Mouse (Mus musculus): ENCODE measurements around the gene Atp5mpl. TPM values are rescaled to one million over a fixed set of nuclear protein-coding genes. Genes with fewer than 3 reads are reported as not detected.

The Atp5mpl gene
- polyA plus RNA-seq, 1 experiment from 2014 or later = 991 TPM

- no peak overlapping the region for H3K27ac ChIP-seq
- no peak overlapping the region for H3K4me3 ChIP-seq (replicated peaks; ENCODE audit: low read length)
- 78% methylated on average over 2 of the region's 2 CpGs for WGBS
- ATAC-seq (ENCODE audit: low FRiP score) = no peak
- no peak for DNase-seq (ENCODE audit: low spot score)
- no peaks in the 10 kb centered on the region for H3K4me1 ChIP-seq (replicated peaks; ENCODE audit: control insufficient read depth, insufficient read depth, low read length)
- no peaks in the 10 kb centered on the region for H3K27me3 ChIP-seq (ENCODE audit: control insufficient read depth, insufficient read depth, low read length)
- no peaks in the 10 kb centered on the region for H3K36me3 ChIP-seq (replicated peaks; ENCODE audit: control insufficient read depth, insufficient read depth)
- no peak overlapping the region for H3K4me2 ChIP-seq (replicated peaks)
- no peak overlapping the region for H3K9ac ChIP-seq
- H3K9me3 ChIP-seq (ENCODE audit: control insufficient read depth, low read length) = no peaks in the 10 kb centered on the region
Measured at GRCm38 (mm10) chr12:111983165-111983564, 16.4 kb upstream of the Atp5mpl start.

GRCm38 (mm10) chr12:111981831-111982230 lies 15.1 kb upstream of the Atp5mpl start:
- 72% methylated on average over 8 of the region's 8 CpGs for WGBS
- no peaks in the 10 kb centered on the region for H3K27me3 ChIP-seq (ENCODE audit: control insufficient read depth, insufficient read depth, low read length)

GRCm38 (mm10) chr12:111980887-111981367 lies 14.2 kb upstream of the Atp5mpl start, which contains the start of gene Rd3l:
TSS of gene Rd3l (minus strand) at chr12:111981317.
- Histone ChIP-seq H3K4me1 (replicated peaks; ENCODE audit: control insufficient read depth, insufficient read depth, low read length) (peaks cover 8% of the 10 kb centered on the region; the same call in 1 of the 2 replicates), H3K9me3 (ENCODE audit: control insufficient read depth, low read length) (no peaks in the 10 kb centered on the region), H3K4me3 (replicated peaks; ENCODE audit: low read length) (no peak within 1 kb of the TSS), H3K27me3 (ENCODE audit: control insufficient read depth, insufficient read depth, low read length) (no peaks in the 10 kb centered on the region), H3K36me3 (replicated peaks; ENCODE audit: control insufficient read depth, insufficient read depth) (no peaks in the 10 kb centered on the region), H3K27ac (no peak within 1 kb of the TSS), H3K4me2 (replicated peaks) (no peak within 1 kb of the TSS), H3K9ac (no peak within 1 kb of the TSS)
- WGBS = 76% methylated on average over 6 of the region's 6 CpGs
- ATAC-seq (ENCODE audit: low FRiP score) (no peak), DNase-seq (ENCODE audit: low spot score) (no peak)

More at GRCm38 (mm10) chr12:111981831-111982230, 15.1 kb upstream of the Atp5mpl start:
- ATAC-seq (ENCODE audit: low FRiP score) (no peak), DNase-seq (ENCODE audit: low spot score) (no peak)
- Histone ChIP-seq H3K4me2 (replicated peaks) (no peak overlapping the region), H3K9me3 (ENCODE audit: control insufficient read depth, low read length) (no peaks in the 10 kb centered on the region), H3K9ac (no peak overlapping the region), H3K36me3 (replicated peaks; ENCODE audit: control insufficient read depth, insufficient read depth) (no peaks in the 10 kb centered on the region), H3K27ac (no peak overlapping the region), H3K4me3 (replicated peaks; ENCODE audit: low read length) (no peak overlapping the region), H3K4me1 (replicated peaks; ENCODE audit: control insufficient read depth, insufficient read depth, low read length) (peaks cover 4% of the 10 kb centered on the region; the same call in 1 of the 2 replicates)

GRCm38 (mm10) chr12:111978274-111978673 lies 11.5 kb upstream of the Atp5mpl start:
- H3K4me3 ChIP-seq (replicated peaks; ENCODE audit: low read length) = no peak overlapping the region
- H3K9ac ChIP-seq = no peak overlapping the region
- no peak for DNase-seq (ENCODE audit: low spot score)
- ATAC-seq (ENCODE audit: low FRiP score) = no peak
- no peaks in the 10 kb centered on the region for H3K9me3 ChIP-seq (ENCODE audit: control insufficient read depth, low read length)
- 78% methylated on average over 6 of the region's 6 CpGs for WGBS
- no peak overlapping the region for H3K27ac ChIP-seq
- peaks cover 8% of the 10 kb centered on the region; the same call in 1 of the 2 replicates for H3K4me1 ChIP-seq (replicated peaks; ENCODE audit: control insufficient read depth, insufficient read depth, low read length)
- no peaks in the 10 kb centered on the region for H3K27me3 ChIP-seq (ENCODE audit: control insufficient read depth, insufficient read depth, low read length)
- H3K36me3 ChIP-seq (replicated peaks; ENCODE audit: control insufficient read depth, insufficient read depth) = no peaks in the 10 kb centered on the region
- H3K4me2 ChIP-seq (replicated peaks) = no peak overlapping the region

GRCm38 (mm10) chr12:111977138-111977537 lies 10.4 kb upstream of the Atp5mpl start:
- no peaks in the 10 kb centered on the region for H3K27me3 ChIP-seq (ENCODE audit: control insufficient read depth, insufficient read depth, low read length)
- peaks cover 8% of the 10 kb centered on the region; the same call in 1 of the 2 replicates for H3K4me1 ChIP-seq (replicated peaks; ENCODE audit: control insufficient read depth, insufficient read depth, low read length)
- H3K4me3 ChIP-seq (replicated peaks; ENCODE audit: low read length) = no peak overlapping the region
- 65% methylated on average over 6 of the region's 6 CpGs for WGBS
- no peak overlapping the region for H3K9ac ChIP-seq
- DNase-seq (ENCODE audit: low spot score) (no peak), ATAC-seq (ENCODE audit: low FRiP score) (no peak)
- H3K36me3 ChIP-seq (replicated peaks; ENCODE audit: control insufficient read depth, insufficient read depth) = no peaks in the 10 kb centered on the region
- H3K9me3 ChIP-seq (ENCODE audit: control insufficient read depth, low read length) = no peaks in the 10 kb centered on the region
- H3K4me2 ChIP-seq (replicated peaks) = no peak overlapping the region
- H3K27ac ChIP-seq = no peak overlapping the region

GRCm38 (mm10) chr12:111974578-111974977 lies 7.8 kb upstream of the Atp5mpl start:
- H3K9ac ChIP-seq = no peak overlapping the region
- H3K4me2 ChIP-seq (replicated peaks) = no peak overlapping the region
- ATAC-seq (ENCODE audit: low FRiP score) (no peak), DNase-seq (ENCODE audit: low spot score) (no peak)
- 87% methylated on average over 6 of the region's 6 CpGs for WGBS
- no peak overlapping the region for H3K27ac ChIP-seq
- H3K27me3 ChIP-seq (ENCODE audit: control insufficient read depth, insufficient read depth, low read length) = no peaks in the 10 kb centered on the region
- no peak overlapping the region for H3K4me3 ChIP-seq (replicated peaks; ENCODE audit: low read length)
- no peaks in the 10 kb centered on the region for H3K36me3 ChIP-seq (replicated peaks; ENCODE audit: control insufficient read depth, insufficient read depth)
- H3K9me3 ChIP-seq (ENCODE audit: control insufficient read depth, low read length) = no peaks in the 10 kb centered on the region
- peaks cover 8% of the 10 kb centered on the region; the same call in 1 of the 2 replicates for H3K4me1 ChIP-seq (replicated peaks; ENCODE audit: control insufficient read depth, insufficient read depth, low read length)

- H3K27ac ChIP-seq = no peak overlapping the region
- H3K9me3 ChIP-seq (ENCODE audit: control insufficient read depth, low read length) = no peaks in the 10 kb centered on the region
- ATAC-seq (ENCODE audit: low FRiP score) = no peak
Measured at GRCm38 (mm10) chr12:111972504-111972903, 5.7 kb upstream of the Atp5mpl start.

GRCm38 (mm10) chr12:111971231-111971686 lies 4.5 kb upstream of the Atp5mpl start, which contains the start of gene Tdrd9:
TSS of gene Tdrd9 (plus strand) at chr12:111971559.
- peaks cover under 1% of the 10 kb centered on the region for H3K4me1 ChIP-seq (replicated peaks; ENCODE audit: control insufficient read depth, insufficient read depth, low read length)
- DNase-seq (ENCODE audit: low spot score) (no peak), ATAC-seq (ENCODE audit: low FRiP score) (no peak)
- no peaks in the 10 kb centered on the region for H3K27me3 ChIP-seq (ENCODE audit: control insufficient read depth, insufficient read depth, low read length)
- no peaks in the 10 kb centered on the region for H3K36me3 ChIP-seq (replicated peaks; ENCODE audit: control insufficient read depth, insufficient read depth)
- no peak within 1 kb of the TSS for H3K9ac ChIP-seq
- no peaks in the 10 kb centered on the region for H3K9me3 ChIP-seq (ENCODE audit: control insufficient read depth, low read length)
- no peak within 1 kb of the TSS for H3K4me2 ChIP-seq (replicated peaks)
- no peak within 1 kb of the TSS for H3K4me3 ChIP-seq (replicated peaks; ENCODE audit: low read length)
- 88% methylated on average over 18 of the region's 18 CpGs for WGBS
- no peak within 1 kb of the TSS for H3K27ac ChIP-seq

More at GRCm38 (mm10) chr12:111972504-111972903, 5.7 kb upstream of the Atp5mpl start:
- H3K36me3 ChIP-seq (replicated peaks; ENCODE audit: control insufficient read depth, insufficient read depth) = no peaks in the 10 kb centered on the region
- H3K27me3 ChIP-seq (ENCODE audit: control insufficient read depth, insufficient read depth, low read length) = no peaks in the 10 kb centered on the region
- peaks cover 8% of the 10 kb centered on the region; the same call in 1 of the 2 replicates for H3K4me1 ChIP-seq (replicated peaks; ENCODE audit: control insufficient read depth, insufficient read depth, low read length)
- DNase-seq (ENCODE audit: low spot score) = no peak
- no peak overlapping the region for H3K4me2 ChIP-seq (replicated peaks)
- H3K9ac ChIP-seq = no peak overlapping the region
- 90% methylated on average over 10 of the region's 10 CpGs for WGBS
- no peak overlapping the region for H3K4me3 ChIP-seq (replicated peaks; ENCODE audit: low read length)

DNA sequence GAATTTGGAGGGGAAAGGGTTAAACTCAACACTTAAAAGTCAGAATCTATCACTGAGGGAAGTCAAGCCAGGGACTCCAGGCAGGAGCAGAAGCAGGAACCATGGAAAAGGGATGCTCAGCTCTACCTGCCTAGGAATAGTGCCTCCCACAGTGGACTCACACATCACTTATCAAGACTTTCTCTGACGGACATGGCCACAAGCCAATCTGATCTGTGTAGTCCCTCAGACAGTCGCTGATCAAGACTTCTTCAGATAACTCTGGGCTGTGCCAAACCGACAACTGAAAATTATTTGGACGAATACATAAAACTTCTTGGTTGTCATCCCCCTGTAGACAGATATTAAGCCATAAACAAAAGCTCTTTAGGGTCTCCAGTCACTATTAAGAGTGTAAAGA lies 3.3 kb upstream of the Atp5mpl start:
- no peaks in the 10 kb centered on the region for H3K9me3 ChIP-seq (ENCODE audit: control insufficient read depth, low read length)
- H3K27ac ChIP-seq = no peak overlapping the region
- H3K4me1 ChIP-seq (replicated peaks; ENCODE audit: control insufficient read depth, insufficient read depth, low read length) = peaks cover 12% of the 10 kb centered on the region
- H3K4me2 ChIP-seq (replicated peaks) = no peak overlapping the region
- H3K4me3 ChIP-seq (replicated peaks; ENCODE audit: low read length) = no peak overlapping the region
- no peaks in the 10 kb centered on the region for H3K36me3 ChIP-seq (replicated peaks; ENCODE audit: control insufficient read depth, insufficient read depth)
- ATAC-seq (ENCODE audit: low FRiP score) (no peak), DNase-seq (ENCODE audit: low spot score) (no peak)
- no peak overlapping the region for H3K9ac ChIP-seq
- H3K27me3 ChIP-seq (ENCODE audit: control insufficient read depth, insufficient read depth, low read length) = no peaks in the 10 kb centered on the region
- 87% methylated on average over 4 of the region's 4 CpGs for WGBS
